Mouse (Mus musculus) olfactory bulb, adult 2 months (tissue): ENCODE results near the gene Fam208a. TPM values are rescaled to one million over a fixed set of nuclear protein-coding genes. Genes with fewer than 3 reads are reported as not detected.

Experiments
- H3K27ac ChIP-seq: fragments of 200-500 bp; 2 replicates; pipeline ENCODE4 v1.5.1; 2012; ENCODE audit warnings: low read depth, low read length; ENCODE audit not compliant: insufficient read depth
- H3K4me1 ChIP-seq: fragments of 200-500 bp; 2 replicates; pipeline ENCODE4 v1.6.1; 2012; ENCODE audit warnings: low read length; ENCODE audit not compliant: control insufficient read depth, insufficient read depth
- H3K4me3 ChIP-seq: fragments of 200-500 bp; 2 replicates; pipeline ENCODE4 v1.5.1; 2012; ENCODE audit warnings: mild to moderate bottlenecking, low read depth, low read length, moderate library complexity; ENCODE audit not compliant: insufficient read depth
- CTCF ChIP-seq: fragments of 200-500 bp; IDR thresholded peaks from 2 replicates; pipeline ENCODE4 v1.5.1; 2012; ENCODE audit warnings: low read depth, mild to moderate bottlenecking, low read length, moderate library complexity; ENCODE audit not compliant: insufficient read depth
- POLR2A ChIP-seq: fragments of 200-500 bp; IDR thresholded peaks from 2 replicates; pipeline ENCODE4 v1.6.1; 2012; ENCODE audit warnings: mild to moderate bottlenecking, low read depth, low read length, moderate library complexity; ENCODE audit not compliant: insufficient read depth
- WGBS: fragments of 180-500 bp; shearing (Covaris S2); methylation state at CpG from one replicate; pipeline ENCODE4 v1.1.7; 2018; 5-methylcytosine and 5-hydroxymethylcytosine counted together
- polyA plus RNA-seq: library from polyadenylated mRNA; stranded (reverse); fragments of >200 nt; gene quantifications from 2 replicates; pipeline ENCODE4 v1.2.4, GENCODE M21; 2012; ENCODE audit warnings: low replicate concordance; ENCODE audit not compliant: missing spikeins, insufficient read depth, insufficient read length

The Fam208a gene
- polyA plus RNA-seq, 1 experiment = 100 TPM

DNA sequence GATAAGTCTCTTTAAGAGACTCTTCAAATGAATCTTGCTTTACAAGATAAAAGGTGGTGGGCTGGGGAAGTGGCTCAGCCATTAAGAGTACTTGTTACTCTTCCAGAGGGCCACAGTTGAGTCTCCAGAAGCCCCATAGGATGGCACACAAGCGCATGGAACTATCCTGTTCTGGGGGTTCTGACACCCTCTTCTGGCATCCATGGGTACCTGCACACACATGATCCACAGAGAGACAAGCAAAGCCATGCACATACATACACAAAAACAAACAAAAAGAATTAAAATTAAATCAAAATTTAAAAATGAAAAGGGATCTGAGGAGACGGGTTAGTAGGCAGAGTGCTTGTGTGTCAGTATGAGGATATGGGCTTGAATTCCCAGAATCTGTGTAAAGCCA, 36.0 kb upstream of the Fam208a start:
- Histone ChIP-seq H3K4me1 (peaks cover 5% of the 10 kb centered on the region; the same call in 1 of the 2 replicates), H3K27ac (no peak overlapping the region), H3K4me3 (no peak overlapping the region)
- 97% methylated on average over 2 of the region's 2 CpGs for WGBS
- no peak for TF ChIP-seq CTCF
- no peak for TF ChIP-seq POLR2A

DNA sequence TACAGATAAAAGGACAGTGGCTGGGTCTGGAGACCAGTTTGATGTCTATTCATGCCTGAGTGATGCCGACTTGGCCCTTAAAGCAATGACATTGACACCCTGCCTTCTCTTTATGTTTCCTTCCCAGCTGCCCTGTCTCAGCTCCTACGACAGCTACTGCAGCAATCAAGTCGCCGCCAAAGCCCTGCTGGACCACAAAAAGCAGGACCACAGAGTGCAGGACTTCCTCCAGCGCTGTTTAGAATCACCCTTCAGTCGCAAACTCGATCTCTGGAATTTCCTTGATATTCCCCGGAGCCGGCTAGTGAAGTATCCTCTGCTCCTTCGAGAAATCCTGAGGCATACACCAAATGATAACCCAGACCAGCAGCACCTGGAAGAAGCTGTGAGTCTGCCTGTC, 34.8 kb upstream of the Fam208a start:
- 80% methylated on average over 10 of the region's 10 CpGs for WGBS
- Histone ChIP-seq H3K4me1 (peaks cover 5% of the 10 kb centered on the region; the same call in 1 of the 2 replicates), H3K27ac (no peak overlapping the region), H3K4me3 (no peak overlapping the region)
- TF ChIP-seq CTCF (no peak), POLR2A (no peak)

GRCm38 (mm10) chr14:27396424-27396823, 32.2 kb upstream of the Fam208a start:
- WGBS = 89% methylated on average over 7 of the region's 7 CpGs

DNA sequence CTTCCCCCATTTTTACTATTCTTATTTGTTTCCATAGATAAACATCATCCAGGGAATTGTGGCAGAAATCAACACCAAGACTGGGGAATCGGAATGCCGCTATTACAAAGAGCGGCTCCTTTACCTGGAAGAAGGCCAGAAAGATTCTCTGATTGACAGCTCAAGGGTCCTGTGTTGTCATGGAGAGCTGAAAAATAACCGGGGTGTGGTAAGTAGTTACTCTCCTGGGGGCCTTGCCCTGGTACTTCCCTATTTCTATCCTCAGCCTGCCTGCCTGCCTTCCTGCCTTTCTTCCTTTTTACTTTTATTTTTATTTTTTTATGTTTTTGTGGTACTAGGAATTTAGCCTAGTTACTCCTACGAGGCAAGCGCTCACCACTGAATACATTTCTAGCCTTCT, 31.1 kb upstream of the Fam208a start:
- 74% methylated on average over 6 of the region's 6 CpGs for WGBS
- H3K4me1 ChIP-seq = peaks cover 10% of the 10 kb centered on the region
- no peak overlapping the region for H3K27ac ChIP-seq
- no peak for TF ChIP-seq POLR2A
- TF ChIP-seq CTCF = no peak
- no peak overlapping the region for H3K4me3 ChIP-seq

More at GRCm38 (mm10) chr14:27396424-27396823, 32.2 kb upstream of the Fam208a start:
- peaks cover 13% of the 10 kb centered on the region for H3K4me1 ChIP-seq
- no peak overlapping the region for H3K27ac ChIP-seq
- no peak overlapping the region for H3K4me3 ChIP-seq
- no peak for TF ChIP-seq POLR2A
- TF ChIP-seq CTCF = no peak

DNA sequence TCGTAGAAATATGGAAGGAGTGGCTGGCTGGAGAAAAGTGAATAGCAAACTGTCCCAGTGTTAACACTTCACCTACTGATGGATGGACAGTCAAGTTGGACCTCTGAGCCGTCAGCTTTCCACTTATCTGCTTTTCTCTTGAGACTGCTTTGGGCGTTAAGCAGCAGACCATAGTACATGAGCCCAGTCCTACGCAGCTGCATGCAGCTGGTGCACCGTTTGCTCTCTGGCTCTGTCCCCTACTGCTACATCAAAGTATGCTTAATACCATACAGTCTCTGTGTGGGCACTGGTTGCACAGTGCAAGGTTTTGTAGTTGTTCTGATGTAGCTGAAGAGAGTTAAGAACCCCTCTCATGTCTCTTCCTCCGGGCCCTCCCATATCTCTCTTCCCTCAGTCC, 28.1 kb upstream of the Fam208a start:
- peaks cover 13% of the 10 kb centered on the region for H3K4me1 ChIP-seq
- no peak overlapping the region for H3K4me3 ChIP-seq
- H3K27ac ChIP-seq = no peak overlapping the region
- WGBS = 75% methylated on average over 6 of the region's 6 CpGs
- TF ChIP-seq POLR2A (no peak), CTCF (no peak)

DNA sequence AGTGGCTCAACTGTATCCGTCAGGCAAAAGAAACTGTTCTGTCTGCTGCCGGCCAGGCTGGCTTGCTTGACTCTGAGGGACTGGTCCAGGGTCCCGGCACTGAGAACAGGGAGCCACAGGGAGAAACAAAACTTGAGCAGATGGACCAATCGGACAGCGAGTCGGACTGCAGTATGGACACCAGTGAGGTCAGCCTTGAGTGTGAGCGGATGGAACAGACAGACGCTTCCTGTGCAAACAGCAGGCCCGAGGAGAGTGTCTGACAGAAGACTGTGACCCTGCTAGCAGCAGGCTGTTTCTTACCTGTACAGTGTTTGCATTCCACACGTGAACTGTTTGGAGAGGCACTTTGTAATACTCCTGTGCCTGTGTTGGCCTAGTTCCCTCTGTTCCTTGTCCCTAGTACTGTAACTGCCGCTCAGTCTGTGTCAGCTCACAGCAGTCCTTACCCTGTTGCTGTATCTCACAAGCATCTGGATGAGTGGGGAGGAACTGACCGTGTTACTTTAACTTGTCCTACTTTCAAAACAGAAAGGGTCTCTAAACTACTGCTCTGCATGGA, 26.8 kb upstream of the Fam208a start:
- TF ChIP-seq POLR2A (no peak), CTCF (no peak)
- Histone ChIP-seq H3K4me3 (no peak overlapping the region), H3K4me1 (peaks cover 13% of the 10 kb centered on the region), H3K27ac (no peak overlapping the region)
- 91% methylated on average over 12 of the region's 12 CpGs for WGBS

- TF ChIP-seq CTCF (no peak), POLR2A (no peak)
- no peak overlapping the region for H3K27ac ChIP-seq
- no peak overlapping the region for H3K4me3 ChIP-seq
- 74% methylated on average over 10 of the region's 10 CpGs for WGBS
- peaks cover 13% of the 10 kb centered on the region for H3K4me1 ChIP-seq
These were observed 26.0 kb upstream of the Fam208a start for GRCm38 (mm10) chr14:27402332-27403250.

GRCm38 (mm10) chr14:27405452-27405851, 23.2 kb upstream of the Fam208a start:
- H3K4me1 ChIP-seq = peaks cover 4% of the 10 kb centered on the region; the same call in 1 of the 2 replicates
- TF ChIP-seq CTCF = no peak
- TF ChIP-seq POLR2A = no peak
- 80% methylated on average over 4 of the region's 4 CpGs for WGBS
- no peak overlapping the region for H3K4me3 ChIP-seq
- H3K27ac ChIP-seq = no peak overlapping the region

GRCm38 (mm10) chr14:27405947-27406346, 22.7 kb upstream of the Fam208a start:
- TF ChIP-seq POLR2A (no peak), CTCF (no peak)
- Histone ChIP-seq H3K4me3 (no peak overlapping the region), H3K4me1 (peaks cover 3% of the 10 kb centered on the region; the same call in 1 of the 2 replicates), H3K27ac (no peak overlapping the region)
- 97% methylated on average over 2 of the region's 2 CpGs for WGBS
